Mouse (Mus musculus) limb, embryonic 12.5 days (tissue): ENCODE results near the gene Folh1. TPM values are rescaled to one million over a fixed set of nuclear protein-coding genes. Genes with fewer than 3 reads are reported as not detected.
"Not testable (repeated sequence)": the region's sequence is repeated elsewhere in the genome, so short reads cannot be mapped to it uniquely, and the experiment has no call there.

Source experiments
- ATAC-seq: fragments of 200-750 bp; cut with Nextera tagmentation; 2 replicates; pipeline ENCODE4 v1.8.0; 2017; ENCODE audit warnings: low read depth, moderate TSS enrichment; ENCODE audit not compliant: insufficient number of reproducible peaks, insufficient read depth, low FRiP score, low TSS enrichment
- H3K27ac ChIP-seq: fragments of 300-500 bp; sonication (generic); 2 replicates; pipeline ENCODE4 v1.5.1; 2016; ENCODE audit warnings: mild to moderate bottlenecking, moderate library complexity
- H3K27me3 ChIP-seq: fragments of 300-500 bp; sonication (generic); 2 replicates; pipeline ENCODE4 v1.6.1; 2016; ENCODE audit warnings: mild to moderate bottlenecking, moderate library complexity
- H3K36me3 ChIP-seq: fragments of 300-500 bp; sonication (generic); 2 replicates; pipeline ENCODE4 v1.6.1; 2016; ENCODE audit warnings: mild to moderate bottlenecking, moderate library complexity
- H3K4me1 ChIP-seq: fragments of 300-500 bp; sonication (generic); replicated peaks from 2 replicates; pipeline ENCODE4 v1.6.1; 2016
- H3K4me2 ChIP-seq: fragments of 300-500 bp; sonication (generic); 2 replicates; pipeline ENCODE4 v1.6.1; 2016; ENCODE audit warnings: mild to moderate bottlenecking, moderate library complexity
- H3K4me3 ChIP-seq: fragments of 300-500 bp; sonication (generic); replicated peaks from 2 replicates; pipeline ENCODE4 v1.5.1; 2016; ENCODE audit warnings: mild to moderate bottlenecking
- H3K9ac ChIP-seq: fragments of 300-500 bp; sonication (generic); replicated peaks from 2 replicates; pipeline ENCODE4 v1.6.1; 2016; ENCODE audit warnings: mild to moderate bottlenecking, moderate library complexity
- H3K9me3 ChIP-seq: fragments of 300-500 bp; sonication (generic); 2 replicates; pipeline ENCODE4 v1.6.1; 2016; ENCODE audit warnings: mild to moderate bottlenecking, moderate library complexity
- WGBS: fragments of 180-500 bp; shearing (Covaris S2); methylation state at CpG from one replicate; pipeline ENCODE4 v1.1.7; 2016; 5-methylcytosine and 5-hydroxymethylcytosine counted together
- polyA plus RNA-seq: library from polyadenylated mRNA; unstranded; fragments of >200 nt; fragmentation: Nextera tagmentation; extraction: Ambion mirVana; gene quantifications from 2 replicates; pipeline ENCODE4 v1.2.1, GENCODE M21; 2016

Folh1 gene
- polyA plus RNA-seq = 0.15 TPM in 1 of 2 replicates, not detected in the other

GRCm38 (mm10) chr7:86775617-86776325 lies at the start of gene Folh1:
TSS of gene Folh1 (minus strand) at chr7:86775943.
- Histone ChIP-seq H3K4me2 (peak within 1 kb of the TSS; percentile 50), H3K36me3 (no peaks in the 10 kb centered on the region), H3K27me3 (no peaks in the 10 kb centered on the region), H3K27ac (no peak within 1 kb of the TSS), H3K4me3 (peak within 1 kb of the TSS; percentile 25), H3K9me3 (no peaks in the 10 kb centered on the region), H3K9ac (no peak within 1 kb of the TSS), H3K4me1 (no peaks in the 10 kb centered on the region)
- 10% methylated on average over 11 of the region's 11 CpGs for WGBS
- no peak for ATAC-seq

- no peaks in the 10 kb centered on the region for H3K36me3 ChIP-seq
- ATAC-seq = no peak
- H3K9ac ChIP-seq = no peak overlapping the region
- 74% methylated on average over 1 of the region's 1 CpGs for WGBS
- H3K4me2 ChIP-seq = no peak overlapping the region
- no peaks in the 10 kb centered on the region for H3K9me3 ChIP-seq
- H3K27me3 ChIP-seq = no peaks in the 10 kb centered on the region
- no peak overlapping the region for H3K27ac ChIP-seq
- no peak overlapping the region for H3K4me3 ChIP-seq
- no peaks in the 10 kb centered on the region for H3K4me1 ChIP-seq
These were observed 40.7 kb upstream of the Folh1 start for GRCm38 (mm10) chr7:86816466-86816865.

DNA sequence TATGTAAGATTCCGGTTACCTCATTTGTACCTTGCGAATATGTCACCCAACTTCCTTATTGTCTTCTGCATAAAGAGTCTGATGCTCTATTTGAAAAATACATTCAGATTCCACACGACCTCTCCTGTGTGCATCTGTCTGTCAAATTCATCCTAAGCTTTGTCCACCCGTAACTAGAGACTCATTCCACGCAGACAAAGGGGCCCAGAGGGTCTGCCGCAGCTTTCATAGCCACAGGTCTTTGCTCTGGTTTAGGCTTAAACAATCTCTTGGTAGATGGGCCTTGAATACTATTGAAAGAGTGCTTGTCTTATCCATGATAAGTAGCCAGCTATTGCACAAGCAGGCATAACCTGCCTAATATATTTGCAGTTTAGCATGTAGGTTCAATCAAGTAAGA lies 40.0 kb upstream of the Folh1 start:
- ATAC-seq, H3K9ac ChIP-seq, H3K9me3 ChIP-seq, H3K4me2 ChIP-seq, H3K4me3 ChIP-seq, H3K4me1 ChIP-seq, H3K36me3 ChIP-seq, H3K27ac ChIP-seq, H3K27me3 ChIP-seq: not testable (repeated sequence)
- 87% methylated on average over 6 of the region's 6 CpGs for WGBS

- WGBS = 90% methylated on average over 5 of the region's 5 CpGs
- not testable (repeated sequence) for H3K9me3 ChIP-seq, H3K4me2 ChIP-seq, H3K9ac ChIP-seq, H3K27me3 ChIP-seq, H3K27ac ChIP-seq, H3K36me3 ChIP-seq, ATAC-seq, H3K4me1 ChIP-seq, H3K4me3 ChIP-seq
These were observed 39.5 kb upstream of the Folh1 start for GRCm38 (mm10) chr7:86815241-86815640.

- H3K36me3 ChIP-seq = no peaks in the 10 kb centered on the region
- no peak within 1 kb of the TSS for H3K27ac ChIP-seq
- no peaks in the 10 kb centered on the region for H3K27me3 ChIP-seq
These were observed 19.0 kb upstream of the Folh1 start, which contains the start of gene Vmn2r77 for GRCm38 (mm10) chr7:86794727-86795126. TSS of gene Vmn2r77 (plus strand) at chr7:86795027.

GRCm38 (mm10) chr7:86771621-86772020 lies 4.1 kb downstream of the Folh1 start:
- Histone ChIP-seq H3K27me3 (no peaks in the 10 kb centered on the region), H3K9me3 (no peaks in the 10 kb centered on the region), H3K4me3 (no peak overlapping the region), H3K27ac (no peak overlapping the region), H3K9ac (no peak overlapping the region), H3K4me1 (no peaks in the 10 kb centered on the region), H3K4me2 (no peak overlapping the region), H3K36me3 (no peaks in the 10 kb centered on the region)
- WGBS = 90% methylated on average over 3 of the region's 3 CpGs
- ATAC-seq = no peak

More at GRCm38 (mm10) chr7:86794727-86795126, 19.0 kb upstream of the Folh1 start, which contains the start of gene Vmn2r77:
- Histone ChIP-seq H3K4me1 (no peaks in the 10 kb centered on the region), H3K4me2 (no peak within 1 kb of the TSS), H3K4me3 (no peak within 1 kb of the TSS), H3K9ac (no peak within 1 kb of the TSS), H3K9me3 (no peaks in the 10 kb centered on the region)
- ATAC-seq = no peak

GRCm38 (mm10) chr7:86764628-86765027 lies 11.1 kb downstream of the Folh1 start:
- ATAC-seq = no peak
- no peaks in the 10 kb centered on the region for H3K4me1 ChIP-seq
- no peak overlapping the region for H3K9ac ChIP-seq
- H3K9me3 ChIP-seq = no peaks in the 10 kb centered on the region
- H3K36me3 ChIP-seq = no peaks in the 10 kb centered on the region
- no peaks in the 10 kb centered on the region for H3K27me3 ChIP-seq
- no peak overlapping the region for H3K4me3 ChIP-seq
- H3K4me2 ChIP-seq = no peak overlapping the region
- H3K27ac ChIP-seq = no peak overlapping the region

DNA sequence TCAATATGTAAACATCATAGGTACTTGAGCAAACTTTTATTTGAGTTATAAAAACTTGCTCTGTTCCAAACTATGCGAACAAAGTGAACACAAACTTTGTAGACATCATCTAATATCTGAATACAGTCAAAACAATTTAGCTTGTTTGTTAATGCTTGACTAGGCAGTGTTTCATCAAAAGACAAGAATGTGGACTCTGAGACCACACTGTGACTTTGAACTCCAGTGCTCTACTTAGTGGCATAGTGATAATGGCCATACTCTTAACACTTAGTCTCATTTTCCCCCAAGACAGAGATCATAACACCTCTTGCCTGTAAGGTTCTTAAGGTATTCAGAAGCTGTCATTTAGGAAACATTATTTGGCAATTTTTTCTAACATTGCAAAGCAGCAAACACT lies 15.0 kb downstream of the Folh1 start:
- Histone ChIP-seq H3K4me3 (no peak overlapping the region), H3K4me2 (no peak overlapping the region), H3K9ac (no peak overlapping the region), H3K27ac (no peak overlapping the region), H3K27me3 (no peaks in the 10 kb centered on the region), H3K4me1 (no peaks in the 10 kb centered on the region), H3K9me3 (no peaks in the 10 kb centered on the region), H3K36me3 (no peaks in the 10 kb centered on the region)
- WGBS = 83% methylated on average over 1 of the region's 1 CpGs
- no peak for ATAC-seq

- Histone ChIP-seq H3K27me3 (no peaks in the 10 kb centered on the region), H3K36me3 (no peaks in the 10 kb centered on the region), H3K27ac (no peak overlapping the region), H3K9ac (no peak overlapping the region), H3K4me2 (no peak overlapping the region), H3K4me1 (no peaks in the 10 kb centered on the region), H3K4me3 (no peak overlapping the region), H3K9me3 (no peaks in the 10 kb centered on the region)
- no peak for ATAC-seq
These were observed 50.7 kb downstream of the Folh1 start for GRCm38 (mm10) chr7:86725013-86725412.

DNA sequence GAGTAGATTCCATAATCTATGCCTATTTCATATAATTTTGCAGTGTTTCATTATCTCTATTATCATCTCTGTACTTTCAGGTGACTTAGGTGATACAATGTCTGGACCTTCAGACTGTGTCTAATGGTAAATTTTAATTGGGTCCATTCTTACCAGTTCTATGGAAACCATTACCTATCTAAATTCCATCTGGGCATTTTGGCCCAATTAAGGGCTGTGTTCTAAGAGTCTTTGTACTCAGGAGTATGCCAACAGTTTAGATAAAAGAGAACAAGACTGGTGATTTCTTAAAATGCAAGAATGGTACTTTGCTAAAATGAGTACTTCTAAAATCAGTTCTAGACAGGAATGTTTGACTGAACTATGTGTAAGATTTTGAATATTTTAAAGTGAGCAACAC lies 87.7 kb downstream of the Folh1 start, which contains the start of gene Olfr292:
Olfr292 (plus strand) TSS at position 301 of the 400 bp plus-strand sequence.
- H3K4me2 ChIP-seq = no peak within 1 kb of the TSS
- no peak for ATAC-seq
- no peaks in the 10 kb centered on the region for H3K27me3 ChIP-seq
- no peaks in the 10 kb centered on the region for H3K4me1 ChIP-seq
- H3K27ac ChIP-seq = no peak within 1 kb of the TSS
- H3K4me3 ChIP-seq = no peak within 1 kb of the TSS
- no peak within 1 kb of the TSS for H3K9ac ChIP-seq
- H3K36me3 ChIP-seq = no peaks in the 10 kb centered on the region
- no peaks in the 10 kb centered on the region for H3K9me3 ChIP-seq
